Mouse (Mus musculus): Measurements from ENCODE around the gene Rpl23. TPM values are rescaled to one million over a fixed set of nuclear protein-coding genes. Genes with fewer than 3 reads are reported as not detected.
A peak's percentile ranks its signal among the peaks of the same experiment; 100 is the strongest.
"Not testable (repeated sequence)": the region's sequence is repeated elsewhere in the genome, so short reads cannot be mapped to it uniquely, and the experiment has no call there.

Gene Rpl23
- polyA plus RNA-seq, 1 experiment from 2014 or later = 363 TPM

GRCm38 (mm10) chr11:97799146-97799993 is 17.1 kb upstream of the Rpl23 start:
- H3K4me3 ChIP-seq (replicated peaks; ENCODE audit: low read depth, low read length) = peak overlapping the region; percentile 90
- H3K9me3 ChIP-seq (ENCODE audit: control insufficient read depth, low read length) = no peaks in the 10 kb centered on the region
- peaks cover 23% of the 10 kb centered on the region for H3K4me1 ChIP-seq (ENCODE audit: control insufficient read depth, insufficient read depth, low read length)
- WGBS = under 1% methylated on average over 71 of the region's 71 CpGs
- peak overlapping the region; percentile 96 for H3K9ac ChIP-seq (replicated peaks; ENCODE audit: low read length)
- ATAC-seq (ENCODE audit: low FRiP score, low TSS enrichment) (peak; percentile 84), DNase-seq (peak; percentile 94)
- no peaks in the 10 kb centered on the region for H3K36me3 ChIP-seq (ENCODE audit: control insufficient read depth, insufficient read depth, low read length)
- H3K27ac ChIP-seq (replicated peaks; ENCODE audit: low read depth, low read length) = peak overlapping the region; percentile 96
- peak overlapping the region; percentile 72 for H3K4me2 ChIP-seq (ENCODE audit: low read length)
- H3K27me3 ChIP-seq (ENCODE audit: control insufficient read depth, insufficient read depth, low read length) = no peaks in the 10 kb centered on the region

- peak within 1 kb of the TSS; percentile 96 for H3K27ac ChIP-seq (replicated peaks; ENCODE audit: low read depth, low read length)
- peak within 1 kb of the TSS; percentile 90 for H3K4me3 ChIP-seq (replicated peaks; ENCODE audit: low read depth, low read length)
- H3K27me3 ChIP-seq (ENCODE audit: control insufficient read depth, insufficient read depth, low read length) = no peaks in the 10 kb centered on the region
- peak within 1 kb of the TSS; percentile 72 for H3K4me2 ChIP-seq (ENCODE audit: low read length)
- H3K9me3 ChIP-seq (ENCODE audit: control insufficient read depth, low read length) = no peaks in the 10 kb centered on the region
- DNase-seq = peak; percentile 93
- peak within 1 kb of the TSS; percentile 96 for H3K9ac ChIP-seq (replicated peaks; ENCODE audit: low read length)
- peaks cover 19% of the 10 kb centered on the region for H3K4me1 ChIP-seq (ENCODE audit: control insufficient read depth, insufficient read depth, low read length)
- H3K36me3 ChIP-seq (ENCODE audit: control insufficient read depth, insufficient read depth, low read length) = no peaks in the 10 kb centered on the region
- under 1% methylated on average over 11 of the region's 11 CpGs for WGBS
- peak; percentile 72 for ATAC-seq (ENCODE audit: low FRiP score, low TSS enrichment)
Measured at GRCm38 (mm10) chr11:97798782-97799145, 16.5 kb upstream of the Rpl23 start, which contains the start of gene Lasp1. Gene Lasp1, plus strand, starts transcription at chr11:97799000.

- H3K9me3 ChIP-seq (ENCODE audit: control insufficient read depth, low read length) = no peaks in the 10 kb centered on the region
- no peak for ATAC-seq (ENCODE audit: low FRiP score, low TSS enrichment)
- H3K4me1 ChIP-seq (ENCODE audit: control insufficient read depth, insufficient read depth, low read length) = peaks cover 18% of the 10 kb centered on the region
- DNase-seq = no peak
- no peaks in the 10 kb centered on the region for H3K27me3 ChIP-seq (ENCODE audit: control insufficient read depth, insufficient read depth, low read length)
- 0 out of 2 replicates have a peak overlapping the region, but pooled peaks have one; percentile 26 for H3K27ac ChIP-seq (replicated peaks; ENCODE audit: low read depth, low read length)
- peak overlapping the region; percentile 90 for H3K4me3 ChIP-seq (replicated peaks; ENCODE audit: low read depth, low read length)
- no peak overlapping the region for H3K9ac ChIP-seq (replicated peaks; ENCODE audit: low read length)
- WGBS = 31% methylated on average over 8 of the region's 8 CpGs
- no peaks in the 10 kb centered on the region for H3K36me3 ChIP-seq (ENCODE audit: control insufficient read depth, insufficient read depth, low read length)
- H3K4me2 ChIP-seq (ENCODE audit: low read length) = peak overlapping the region; percentile 72
Measured at GRCm38 (mm10) chr11:97798083-97798435, 15.8 kb upstream of the Rpl23 start.

GRCm38 (mm10) chr11:97797369-97798082 is 15.3 kb upstream of the Rpl23 start:
- Histone ChIP-seq H3K27ac (replicated peaks; ENCODE audit: low read depth, low read length) (no peak overlapping the region), H3K27me3 (ENCODE audit: control insufficient read depth, insufficient read depth, low read length) (no peaks in the 10 kb centered on the region), H3K9me3 (ENCODE audit: control insufficient read depth, low read length) (no peaks in the 10 kb centered on the region), H3K9ac (replicated peaks; ENCODE audit: low read length) (no peak overlapping the region), H3K36me3 (ENCODE audit: control insufficient read depth, insufficient read depth, low read length) (no peaks in the 10 kb centered on the region), H3K4me2 (ENCODE audit: low read length) (peak overlapping the region; percentile 72; the same call in 1 of the 2 replicates), H3K4me1 (ENCODE audit: control insufficient read depth, insufficient read depth, low read length) (peaks cover 15% of the 10 kb centered on the region), H3K4me3 (replicated peaks; ENCODE audit: low read depth, low read length) (no peak overlapping the region)
- ATAC-seq (ENCODE audit: low FRiP score, low TSS enrichment) (no peak), DNase-seq (no peak)
- WGBS = 60% methylated on average over 15 of the region's 15 CpGs

- Histone ChIP-seq H3K4me2 (ENCODE audit: low read length) (no peak overlapping the region), H3K27ac (replicated peaks; ENCODE audit: low read depth, low read length) (no peak overlapping the region), H3K9me3 (ENCODE audit: control insufficient read depth, low read length) (no peaks in the 10 kb centered on the region), H3K36me3 (ENCODE audit: control insufficient read depth, insufficient read depth, low read length) (no peaks in the 10 kb centered on the region), H3K4me1 (ENCODE audit: control insufficient read depth, insufficient read depth, low read length) (peaks cover 9% of the 10 kb centered on the region), H3K4me3 (replicated peaks; ENCODE audit: low read depth, low read length) (no peak overlapping the region), H3K27me3 (ENCODE audit: control insufficient read depth, insufficient read depth, low read length) (no peaks in the 10 kb centered on the region), H3K9ac (replicated peaks; ENCODE audit: low read length) (no peak overlapping the region)
- DNase-seq (peak; percentile 78), ATAC-seq (ENCODE audit: low FRiP score, low TSS enrichment) (no peak)
- WGBS = 5% methylated on average over 6 of the region's 6 CpGs
Measured at GRCm38 (mm10) chr11:97796910-97797309, 14.7 kb upstream of the Rpl23 start.

GRCm38 (mm10) chr11:97793165-97793564 is 10.9 kb upstream of the Rpl23 start:
- H3K9me3 ChIP-seq (ENCODE audit: control insufficient read depth, low read length) = no peaks in the 10 kb centered on the region
- WGBS = 6% methylated on average over 2 of the region's 2 CpGs
- H3K4me3 ChIP-seq (replicated peaks; ENCODE audit: low read depth, low read length) = no peak overlapping the region
- H3K9ac ChIP-seq (replicated peaks; ENCODE audit: low read length) = no peak overlapping the region
- no peaks in the 10 kb centered on the region for H3K27me3 ChIP-seq (ENCODE audit: control insufficient read depth, insufficient read depth, low read length)
- H3K4me2 ChIP-seq (ENCODE audit: low read length) = no peak overlapping the region
- ATAC-seq (ENCODE audit: low FRiP score, low TSS enrichment) = no peak
- no peaks in the 10 kb centered on the region for H3K36me3 ChIP-seq (ENCODE audit: control insufficient read depth, insufficient read depth, low read length)
- no peaks in the 10 kb centered on the region for H3K4me1 ChIP-seq (ENCODE audit: control insufficient read depth, insufficient read depth, low read length)
- peak; percentile 83 for DNase-seq
- H3K27ac ChIP-seq (replicated peaks; ENCODE audit: low read depth, low read length) = no peak overlapping the region

- not testable (repeated sequence) for ATAC-seq (ENCODE audit: low FRiP score, low TSS enrichment); H3K36me3 ChIP-seq (ENCODE audit: control insufficient read depth, insufficient read depth, low read length); H3K9me3 ChIP-seq (ENCODE audit: control insufficient read depth, low read length); H3K27ac ChIP-seq (replicated peaks; ENCODE audit: low read depth, low read length); DNase-seq; H3K4me1 ChIP-seq (ENCODE audit: control insufficient read depth, insufficient read depth, low read length); H3K9ac ChIP-seq (replicated peaks; ENCODE audit: low read length); H3K27me3 ChIP-seq (ENCODE audit: control insufficient read depth, insufficient read depth, low read length); H3K4me3 ChIP-seq (replicated peaks; ENCODE audit: low read depth, low read length); H3K4me2 ChIP-seq (ENCODE audit: low read length)
- 82% methylated on average over 2 of the region's 2 CpGs for WGBS
Measured at GRCm38 (mm10) chr11:97790778-97791438, 8.7 kb upstream of the Rpl23 start.

- no peak overlapping the region for H3K4me2 ChIP-seq (ENCODE audit: low read length)
- H3K27ac ChIP-seq (replicated peaks; ENCODE audit: low read depth, low read length) = no peak overlapping the region
- no peak for DNase-seq
- WGBS = 85% methylated on average over 5 of the region's 5 CpGs
- no peaks in the 10 kb centered on the region for H3K36me3 ChIP-seq (ENCODE audit: control insufficient read depth, insufficient read depth, low read length)
- H3K9me3 ChIP-seq (ENCODE audit: control insufficient read depth, low read length) = no peaks in the 10 kb centered on the region
- no peak overlapping the region for H3K9ac ChIP-seq (replicated peaks; ENCODE audit: low read length)
- H3K4me3 ChIP-seq (replicated peaks; ENCODE audit: low read depth, low read length) = no peak overlapping the region
- H3K27me3 ChIP-seq (ENCODE audit: control insufficient read depth, insufficient read depth, low read length) = no peaks in the 10 kb centered on the region
- ATAC-seq (ENCODE audit: low FRiP score, low TSS enrichment) = no peak
- H3K4me1 ChIP-seq (ENCODE audit: control insufficient read depth, insufficient read depth, low read length) = no peaks in the 10 kb centered on the region
Measured at GRCm38 (mm10) chr11:97789727-97790126, 7.5 kb upstream of the Rpl23 start.

All from midbrain, embryonic 14.5 days (tissue).